In genomic region chr7:128247443-128247842, GRCm38 (mm10) we compare ENCODE assay signal across 8 mouse cellular contexts. TPM values are rescaled to one million over a fixed set of nuclear protein-coding genes. Genes with fewer than 3 reads are reported as not detected.
DNase-seq lines count a peak whose midpoint lies in the region; ATAC-seq and TF ChIP-seq lines count a peak whose summit lies in the region.

No protein-coding gene starts in this region.

- H3K4me2 ChIP-seq in embryonic facial prominence, embryonic 14.5 days (ENCODE audit: low read depth, low read length): peak overlapping the region; percentile 58
- peak overlapping the region; percentile 63 for H3K4me2 ChIP-seq in limb, embryonic 15.5 days

- TF ChIP-seq POLR2A in bone marrow, adult 2 months (IDR thresholded peaks at IDR 0.05; ENCODE audit: borderline replicate concordance, control insufficient read depth, low read depth, low read length): no peak

- H3K4me3 ChIP-seq in bone marrow, adult 2 months (replicated peaks; ENCODE audit: control insufficient read depth, low read depth, low read length): no peak overlapping the region
- peak overlapping the region; percentile 52 for H3K4me3 ChIP-seq in embryonic facial prominence, embryonic 14.5 days (ENCODE audit: low read depth, low read length)
- H3K4me3 ChIP-seq in limb, embryonic 15.5 days: peak overlapping the region; percentile 58

- peaks cover 35% of the 10 kb centered on the region for H3K36me3 ChIP-seq in embryonic facial prominence, embryonic 14.5 days (ENCODE audit: control insufficient read depth, insufficient read depth, low read length)
- H3K36me3 ChIP-seq in limb, embryonic 15.5 days: peaks cover 36% of the 10 kb centered on the region

- peaks cover 2% of the 10 kb centered on the region for H3K4me1 ChIP-seq in bone marrow, adult 2 months (ENCODE audit: control insufficient read depth, insufficient read depth, low read length)
- peaks cover 21% of the 10 kb centered on the region for H3K4me1 ChIP-seq in embryonic facial prominence, embryonic 14.5 days (ENCODE audit: control insufficient read depth, insufficient read depth, low read length)
- H3K4me1 ChIP-seq in limb, embryonic 15.5 days: peaks cover 44% of the 10 kb centered on the region

- DNase-seq in B cell, adult 2 months: peak; percentile 78
- DNase-seq in embryonic facial prominence, embryonic 14.5 days (ENCODE audit: low spot score): peak; percentile 96
- DNase-seq in heart, adult 8-10 months (ENCODE audit: low spot score): peak; percentile 90
- peak; percentile 76 to 87 for DNase-seq in kidney, adult 8-10 months
- peak; percentile 65 to 81 for DNase-seq in spleen, postnatal 36 days (ENCODE audit: low spot score in 2 of 2)

- H3K9me3 ChIP-seq in embryonic facial prominence, embryonic 14.5 days (ENCODE audit: control insufficient read depth, low read length): no peaks in the 10 kb centered on the region
- H3K9me3 ChIP-seq in limb, embryonic 15.5 days: no peaks in the 10 kb centered on the region

- peak overlapping the region; percentile 67 for H3K9ac ChIP-seq in embryonic facial prominence, embryonic 14.5 days (ENCODE audit: low read depth, low read length)
- H3K9ac ChIP-seq in limb, embryonic 15.5 days: peak overlapping the region; percentile 66

- ATAC-seq in embryonic facial prominence, embryonic 14.5 days (ENCODE audit: low read depth): peak; percentile 83
- peak; percentile 61; the same call in 1 of the 2 replicates for ATAC-seq in limb, embryonic 15.5 days (ENCODE audit: insufficient number of reproducible peaks, low FRiP score, low TSS enrichment, low read depth)
- peak; percentile 62; the same call in 1 of the 2 replicates for ATAC-seq in monocyte, adult 5-6 weeks (replicated peaks; ENCODE audit: insufficient number of reproducible peaks, low FRiP score, low TSS enrichment, poor library complexity, severe bottlenecking)

- no peak overlapping the region for H3K27ac ChIP-seq in bone marrow, adult 2 months (ENCODE audit: control insufficient read depth, insufficient read depth, low read depth, low read length, poor library complexity)
- peak overlapping the region; percentile 93 for H3K27ac ChIP-seq in embryonic facial prominence, embryonic 14.5 days (replicated peaks; ENCODE audit: low read depth, low read length)
- peak overlapping the region; percentile 95 for H3K27ac ChIP-seq in limb, embryonic 15.5 days

- peak; percentile 53; the same call in 1 of the 2 replicates for TF ChIP-seq CTCF in bone marrow, adult 2 months (IDR thresholded peaks at IDR 0.05; ENCODE audit: control insufficient read depth, insufficient read depth, low read length)

- WGBS in bone marrow, adult 2 months: 9% methylated on average over 13 of the region's 13 CpGs
- under 1% methylated on average over 13 of the region's 13 CpGs for WGBS in embryonic facial prominence, embryonic 14.5 days
- 2% methylated on average over 13 of the region's 13 CpGs for WGBS in limb, embryonic 15.5 days

- no peaks in the 10 kb centered on the region for H3K27me3 ChIP-seq in embryonic facial prominence, embryonic 14.5 days (replicated peaks; ENCODE audit: control insufficient read depth, insufficient read depth, low read length)
- no peaks in the 10 kb centered on the region for H3K27me3 ChIP-seq in limb, embryonic 15.5 days

RNA-seq across cellular contexts. Expression of gene Tgfb1i1, which starts 0.8 kb away (rescaled TPM):
- 13.9 and 22.2 TPM in 2 replicates for polyA plus RNA-seq in bone marrow, adult 2 months (2011; ENCODE audit: insufficient read depth, insufficient read length, low replicate concordance, missing spikeins)
- polyA plus RNA-seq in embryonic facial prominence, embryonic 14.5 days (2014; fragmentation: Nextera tagmentation; extraction: Ambion mirVana): 74.4 and 76.8 TPM in 2 replicates
- 10 to 100 TPM; 13.5 to 15.7 (median 14.6) TPM for total RNA-seq in heart, adult 8-10 months (2022)
- polyA plus RNA-seq in limb, embryonic 15.5 days (2015; fragmentation: Nextera tagmentation; extraction: Ambion mirVana): 58.2 and 72.5 TPM in 2 replicates
- 0.21 to 1.2 TPM in 2 of 3 replicates, not detected in the other for total RNA-seq in monocyte, adult 5-6 weeks (2017)

RNA-seq across cellular contexts. Expression of gene 9130023H24Rik, which starts 9.6 kb away (rescaled TPM):
- 1.3 and 4.7 TPM in 2 replicates for polyA plus RNA-seq in bone marrow, adult 2 months (2011; ENCODE audit: insufficient read depth, insufficient read length, low replicate concordance, missing spikeins)
- polyA plus RNA-seq in embryonic facial prominence, embryonic 14.5 days (2014; fragmentation: Nextera tagmentation; extraction: Ambion mirVana): 8.4 and 8.9 TPM in 2 replicates
- 1 to 10 TPM; 3.0 to 4.0 (median 3.6) TPM for total RNA-seq in heart, adult 8-10 months (2022)
- 7.4 and 9.1 TPM in 2 replicates for polyA plus RNA-seq in limb, embryonic 15.5 days (2015; fragmentation: Nextera tagmentation; extraction: Ambion mirVana)
- total RNA-seq in monocyte, adult 5-6 weeks (2017): 4.9 to 6.2 TPM (median 5.5 TPM) in 3 replicates

RNA-seq across cellular contexts. Expression of gene Armc5, which starts 10.3 kb away (rescaled TPM):
- polyA plus RNA-seq in bone marrow, adult 2 months (2011; ENCODE audit: insufficient read depth, insufficient read length, low replicate concordance, missing spikeins): 8.9 and 13.8 TPM in 2 replicates
- 12.4 and 13.9 TPM in 2 replicates for polyA plus RNA-seq in embryonic facial prominence, embryonic 14.5 days (2014; fragmentation: Nextera tagmentation; extraction: Ambion mirVana)
- 10 to 100 TPM in 1 of 4 experiments, 1 to 10 TPM in 3; 7.0 to 10.5 (median 7.9) TPM for total RNA-seq in heart, adult 8-10 months (2022)
- 16.8 and 18.4 TPM in 2 replicates for polyA plus RNA-seq in limb, embryonic 15.5 days (2015; fragmentation: Nextera tagmentation; extraction: Ambion mirVana)
- total RNA-seq in monocyte, adult 5-6 weeks (2017): 9.1 to 14.9 TPM (median 11.6 TPM) in 3 replicates

RNA-seq across cellular contexts. Expression of gene Slc5a2, which starts 18.0 kb away (rescaled TPM):
- 2.0 and 3.6 TPM in 2 replicates for polyA plus RNA-seq in bone marrow, adult 2 months (2011; ENCODE audit: insufficient read depth, insufficient read length, low replicate concordance, missing spikeins)
- polyA plus RNA-seq in embryonic facial prominence, embryonic 14.5 days (2014; fragmentation: Nextera tagmentation; extraction: Ambion mirVana): not detected in 2 replicates
- not detected for total RNA-seq in heart, adult 8-10 months (2022)
- not detected in 2 replicates for polyA plus RNA-seq in limb, embryonic 15.5 days (2015; fragmentation: Nextera tagmentation; extraction: Ambion mirVana)
- total RNA-seq in monocyte, adult 5-6 weeks (2017): 0.75 TPM in 1 of 3 replicates, not detected in the others

RNA-seq across cellular contexts. Expression of gene Cox6a2, which starts 41.3 kb away (rescaled TPM):
- polyA plus RNA-seq in bone marrow, adult 2 months (2011; ENCODE audit: insufficient read depth, insufficient read length, low replicate concordance, missing spikeins): 8.4 TPM in 1 of 2 replicates, not detected in the other
- polyA plus RNA-seq in embryonic facial prominence, embryonic 14.5 days (2014; fragmentation: Nextera tagmentation; extraction: Ambion mirVana): 117 and 168 TPM in 2 replicates
- 1,000 to 10,000 TPM; 2,334 to 3,880 (median 3,044) TPM for total RNA-seq in heart, adult 8-10 months (2022)
- polyA plus RNA-seq in limb, embryonic 15.5 days (2015; fragmentation: Nextera tagmentation; extraction: Ambion mirVana): 39.0 and 132 TPM in 2 replicates
- total RNA-seq in monocyte, adult 5-6 weeks (2017): 3.0 TPM in 1 of 3 replicates, not detected in the others
